Mouse (Mus musculus): ENCODE data around the gene Cog1.

DNA sequence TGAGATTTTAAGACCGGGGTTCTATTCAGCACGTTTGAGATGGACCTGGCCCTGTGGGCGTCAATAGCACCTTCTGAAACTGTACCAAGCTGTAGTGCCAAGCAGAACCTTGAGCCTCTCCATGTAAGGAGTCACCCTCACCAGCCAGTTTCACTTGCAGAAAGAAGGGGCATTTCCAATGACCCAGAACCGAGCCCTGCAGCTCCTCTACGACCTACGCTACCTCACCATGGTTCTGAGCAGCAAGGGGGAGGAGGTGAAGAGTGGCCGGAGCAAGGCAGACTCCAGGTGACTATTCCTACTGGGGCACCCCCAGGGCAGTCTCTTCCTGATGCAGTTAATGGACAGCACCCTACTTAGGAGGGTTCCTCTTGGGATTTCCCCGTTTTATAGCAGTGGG is 9.3 kb downstream of the Cog1 start:
- no peak for TF ChIP-seq CTCF (IDR thresholded peaks at IDR 0.05; ENCODE audit: insufficient read depth, low read length)
- no peak for TF ChIP-seq POLR2A (IDR thresholded peaks at IDR 0.05; ENCODE audit: borderline replicate concordance, extremely low read depth, low read depth, low read length)
